Mouse (Mus musculus) macrophage (primary cell): ENCODE data around the gene Cfap54. TPM values are rescaled to one million over a fixed set of nuclear protein-coding genes. Genes with fewer than 3 reads are reported as not detected.

Experiments used
- H3K27ac ChIP-seq: fragments of 350-480 bp; formaldehyde crosslinking; 2 replicates; pipeline ENCODE4 v1.9.0; 2021
- H3K36me3 ChIP-seq: fragments of 350-480 bp; formaldehyde crosslinking; 2 replicates; pipeline ENCODE4 v1.9.0; 2021; ENCODE audit errors: inconsistent target
- H3K4me3 ChIP-seq: fragments of 350-480 bp; formaldehyde crosslinking; 2 replicates; pipeline ENCODE4 v1.9.0; 2021; ENCODE audit errors: inconsistent target
- H3K79me2 ChIP-seq: fragments of 350-480 bp; formaldehyde crosslinking; 2 replicates; pipeline ENCODE4 v1.9.0; 2021; ENCODE audit errors: inconsistent target
- WGBS: methylation state at CpG from one replicate; pipeline ENCODE4 v1.1.7; 2026; ENCODE audit warnings: inconsistent platforms; ENCODE audit not compliant: missing documents; 5-methylcytosine and 5-hydroxymethylcytosine counted together
- polyA plus RNA-seq: library from polyadenylated mRNA; stranded (reverse); fragments of 250-400 nt; gene quantifications from 3 replicates; pipeline ENCODE4 v1.2.4, GENCODE M21; 2018; ENCODE audit warnings: inconsistent platforms

The Cfap54 gene
- polyA plus RNA-seq, 1 experiment from 2014 or later: not detected

GRCm38 (mm10) chr10:92994340-92994739, 87.1 kb downstream of the Cfap54 start:
- WGBS: 64% methylated on average over 2 of the region's 3 CpGs
- Histone ChIP-seq H3K27ac (no peak overlapping the region), H3K36me3 (no peaks in the 10 kb centered on the region), H3K4me3 (no peak overlapping the region), H3K79me2 (no peaks in the 10 kb centered on the region)

GRCm38 (mm10) chr10:92992526-92992925, 88.9 kb downstream of the Cfap54 start:
- no peaks in the 10 kb centered on the region for H3K79me2 ChIP-seq
- H3K27ac ChIP-seq: no peak overlapping the region
- no peak overlapping the region for H3K4me3 ChIP-seq
- H3K36me3 ChIP-seq: no peaks in the 10 kb centered on the region

GRCm38 (mm10) chr10:92990576-92990975, 90.8 kb downstream of the Cfap54 start:
- no peaks in the 10 kb centered on the region for H3K36me3 ChIP-seq
- H3K4me3 ChIP-seq: no peak overlapping the region
- no peaks in the 10 kb centered on the region for H3K79me2 ChIP-seq
- WGBS: 100% methylated on average over 2 of the region's 2 CpGs
- no peak overlapping the region for H3K27ac ChIP-seq

GRCm38 (mm10) chr10:92965134-92965533, 116.3 kb downstream of the Cfap54 start:
- 45% methylated on average over 3 of the region's 3 CpGs for WGBS
- no peaks in the 10 kb centered on the region for H3K36me3 ChIP-seq
- no peak overlapping the region for H3K4me3 ChIP-seq
- no peak overlapping the region for H3K27ac ChIP-seq
- no peaks in the 10 kb centered on the region for H3K79me2 ChIP-seq

- H3K79me2 ChIP-seq: no peaks in the 10 kb centered on the region
- H3K4me3 ChIP-seq: no peak overlapping the region
- no peaks in the 10 kb centered on the region for H3K36me3 ChIP-seq
- 91% methylated on average over 1 of the region's 1 CpGs for WGBS
- no peak overlapping the region for H3K27ac ChIP-seq
Observed at GRCm38 (mm10) chr10:92950044-92950443, 131.4 kb downstream of the Cfap54 start.

GRCm38 (mm10) chr10:92942848-92943645, 138.4 kb downstream of the Cfap54 start:
- 86% methylated on average over 7 of the region's 7 CpGs for WGBS
- Histone ChIP-seq H3K36me3 (no peaks in the 10 kb centered on the region), H3K4me3 (no peak overlapping the region), H3K79me2 (no peaks in the 10 kb centered on the region), H3K27ac (no peak overlapping the region)

- Histone ChIP-seq H3K79me2 (no peaks in the 10 kb centered on the region), H3K4me3 (no peak overlapping the region), H3K27ac (no peak overlapping the region), H3K36me3 (no peaks in the 10 kb centered on the region)
- WGBS: 57% methylated on average over 1 of the region's 1 CpGs
Observed at GRCm38 (mm10) chr10:92941616-92942015, 139.8 kb downstream of the Cfap54 start.

- Histone ChIP-seq H3K36me3 (no peaks in the 10 kb centered on the region), H3K79me2 (no peaks in the 10 kb centered on the region), H3K4me3 (no peak overlapping the region), H3K27ac (no peak overlapping the region)
- WGBS: 87% methylated on average over 10 of the region's 10 CpGs
Observed at GRCm38 (mm10) chr10:92937741-92938285, 143.6 kb downstream of the Cfap54 start.

GRCm38 (mm10) chr10:92937091-92937490, 144.3 kb downstream of the Cfap54 start:
- H3K36me3 ChIP-seq: no peaks in the 10 kb centered on the region
- H3K79me2 ChIP-seq: no peaks in the 10 kb centered on the region
- WGBS: 98% methylated on average over 7 of the region's 7 CpGs
- H3K4me3 ChIP-seq: no peak overlapping the region
- no peak overlapping the region for H3K27ac ChIP-seq

- no peaks in the 10 kb centered on the region for H3K79me2 ChIP-seq
- H3K4me3 ChIP-seq: no peak overlapping the region
- no peaks in the 10 kb centered on the region for H3K36me3 ChIP-seq
- no peak overlapping the region for H3K27ac ChIP-seq
- WGBS: 63% methylated on average over 5 of the region's 5 CpGs
Observed at GRCm38 (mm10) chr10:92934506-92934905, 146.9 kb downstream of the Cfap54 start.

GRCm38 (mm10) chr10:92933616-92934015, 147.8 kb downstream of the Cfap54 start:
- Histone ChIP-seq H3K36me3 (no peaks in the 10 kb centered on the region), H3K27ac (no peak overlapping the region), H3K79me2 (no peaks in the 10 kb centered on the region), H3K4me3 (no peak overlapping the region)
- 75% methylated on average over 6 of the region's 6 CpGs for WGBS

GRCm38 (mm10) chr10:92932464-92932863, 149.0 kb downstream of the Cfap54 start:
- Histone ChIP-seq H3K79me2 (no peaks in the 10 kb centered on the region), H3K4me3 (no peak overlapping the region), H3K36me3 (no peaks in the 10 kb centered on the region), H3K27ac (no peak overlapping the region)
- WGBS: 88% methylated on average over 12 of the region's 12 CpGs

GRCm38 (mm10) chr10:92930036-92930435, 151.4 kb downstream of the Cfap54 start:
- 75% methylated on average over 1 of the region's 1 CpGs for whole genome bisulfite sequencing
- Histone ChIP-seq H3K79me2 (no peaks in the 10 kb centered on the region), H3K36me3 (no peaks in the 10 kb centered on the region), H3K4me3 (no peak overlapping the region), H3K27ac (no peak overlapping the region)

- Histone ChIP-seq H3K27ac (no peak overlapping the region), H3K36me3 (no peaks in the 10 kb centered on the region), H3K79me2 (no peaks in the 10 kb centered on the region), H3K4me3 (no peak overlapping the region)
- WGBS: 95% methylated on average over 3 of the region's 3 CpGs
Observed at GRCm38 (mm10) chr10:92928256-92928655, 153.2 kb downstream of the Cfap54 start.

- 78% methylated on average over 1 of the region's 1 CpGs for WGBS
- Histone ChIP-seq H3K79me2 (no peaks in the 10 kb centered on the region), H3K27ac (no peak overlapping the region), H3K4me3 (no peak overlapping the region), H3K36me3 (no peaks in the 10 kb centered on the region)
Observed at GRCm38 (mm10) chr10:92918551-92918950, 162.9 kb downstream of the Cfap54 start.
